Mouse (Mus musculus) c-Kit-positive CD71-positive TER-119-positive erythroid progenitor cells, embryonic 14.5 days (primary cell): Measurements from ENCODE around the gene Fam160b1.

ENCODE experiments used
- DNase-seq: peaks from one replicate; pipeline ENCODE4 v3.0.0-alpha.2; 2013; ENCODE audit warnings: low spot score

Fam160b1 gene

GRCm38 (mm10) chr19:57367201-57367600 lies 6.7 kb downstream of the Fam160b1 start:
- DNase-seq = no peak

- DNase-seq = no peak
Observed at GRCm38 (mm10) chr19:57367849-57368387, 7.4 kb downstream of the Fam160b1 start.

GRCm38 (mm10) chr19:57373276-57373811 lies 12.9 kb downstream of the Fam160b1 start:
- no peak for DNase-seq

- no peak for DNase-seq
Observed at GRCm38 (mm10) chr19:57375161-57375560, 14.7 kb downstream of the Fam160b1 start.

GRCm38 (mm10) chr19:57375746-57376145 lies 15.3 kb downstream of the Fam160b1 start:
- no peak for DNase-seq

- DNase-seq = no peak
Observed at GRCm38 (mm10) chr19:57377043-57377703, 16.7 kb downstream of the Fam160b1 start.

- no peak for DNase-seq
Observed at GRCm38 (mm10) chr19:57386176-57386693, 25.8 kb downstream of the Fam160b1 start.

- no peak for DNase-seq
Observed at GRCm38 (mm10) chr19:57391545-57391944, 31.1 kb downstream of the Fam160b1 start.

GRCm38 (mm10) chr19:57393357-57393957 lies 33.0 kb downstream of the Fam160b1 start:
- DNase-seq = no peak

- DNase-seq = no peak
Observed at GRCm38 (mm10) chr19:57396609-57397008, 36.1 kb downstream of the Fam160b1 start.

- DNase-seq = no peak
Observed at GRCm38 (mm10) chr19:57402364-57402763, 41.9 kb downstream of the Fam160b1 start.

GRCm38 (mm10) chr19:57403700-57404501 lies 43.4 kb downstream of the Fam160b1 start:
- DNase-seq = peak; percentile 56

GRCm38 (mm10) chr19:57404502-57404848 lies 44.0 kb downstream of the Fam160b1 start:
- peak; percentile 12 for DNase-seq

- DNase-seq = no peak
Observed at GRCm38 (mm10) chr19:57407947-57408346, 47.5 kb downstream of the Fam160b1 start.

- no peak for DNase-seq
Observed at GRCm38 (mm10) chr19:57411375-57412196, 51.1 kb downstream of the Fam160b1 start.

- DNase-seq = no peak
Observed at GRCm38 (mm10) chr19:57413170-57413569, 52.7 kb downstream of the Fam160b1 start.

GRCm38 (mm10) chr19:57413918-57414317 lies 53.4 kb downstream of the Fam160b1 start:
- no peak for DNase-seq

- no peak for DNase-seq
Observed at GRCm38 (mm10) chr19:57415031-57415807, 54.7 kb downstream of the Fam160b1 start.

GRCm38 (mm10) chr19:57417800-57418580 lies 57.5 kb downstream of the Fam160b1 start:
- no peak for DNase-seq

GRCm38 (mm10) chr19:57423402-57423801 lies 62.9 kb downstream of the Fam160b1 start:
- DNase-seq = no peak
